Mouse (Mus musculus): ENCODE measurements around the gene Acvr1b. TPM values are rescaled to one million over a fixed set of nuclear protein-coding genes. Genes with fewer than 3 reads are reported as not detected.

The Acvr1b gene
- total RNA-seq, 2 experiments from 2014 or later = 18.5 to 19.9 TPM

GRCm38 (mm10) chr15:101175131-101175460 lies 1.2 kb downstream of the Acvr1b start:
- no peak for DNase-seq (ENCODE audit: low spot score in 2 of 2)

- no peak for DNase-seq (ENCODE audit: low spot score in 2 of 2)
Observed at GRCm38 (mm10) chr15:101175613-101176283, 1.9 kb downstream of the Acvr1b start.

GRCm38 (mm10) chr15:101176284-101176680 lies 2.4 kb downstream of the Acvr1b start:
- no peak for DNase-seq (ENCODE audit: low spot score in 2 of 2)

GRCm38 (mm10) chr15:101176795-101177691 lies 3.2 kb downstream of the Acvr1b start:
- DNase-seq (ENCODE audit: low spot score in 2 of 2) = no peak

GRCm38 (mm10) chr15:101180363-101181105 lies 6.7 kb downstream of the Acvr1b start:
- DNase-seq (ENCODE audit: low spot score in 2 of 2) = no peak

- no peak for DNase-seq (ENCODE audit: low spot score in 2 of 2)
Observed at GRCm38 (mm10) chr15:101181106-101181466, 7.2 kb downstream of the Acvr1b start.

GRCm38 (mm10) chr15:101181500-101181899 lies 7.6 kb downstream of the Acvr1b start:
- no peak for DNase-seq (ENCODE audit: low spot score in 2 of 2)

GRCm38 (mm10) chr15:101182676-101183075 lies 8.8 kb downstream of the Acvr1b start:
- DNase-seq (ENCODE audit: low spot score in 2 of 2) = no peak

GRCm38 (mm10) chr15:101184300-101184699 lies 10.4 kb downstream of the Acvr1b start:
- no peak for DNase-seq (ENCODE audit: low spot score in 2 of 2)

- no peak for DNase-seq (ENCODE audit: low spot score in 2 of 2)
Observed at GRCm38 (mm10) chr15:101185549-101185948, 11.7 kb downstream of the Acvr1b start.

GRCm38 (mm10) chr15:101187907-101188306 lies 14.0 kb downstream of the Acvr1b start:
- DNase-seq (ENCODE audit: low spot score in 2 of 2) = no peak

- no peak for DNase-seq (ENCODE audit: low spot score in 2 of 2)
Observed at GRCm38 (mm10) chr15:101189981-101190761, 16.3 kb downstream of the Acvr1b start.

GRCm38 (mm10) chr15:101190762-101191150 lies 16.9 kb downstream of the Acvr1b start:
- no peak for DNase-seq (ENCODE audit: low spot score in 2 of 2)

- peak in 1 of 2 experiments; percentile 28 for DNase-seq (ENCODE audit: low spot score in 2 of 2)
Observed at GRCm38 (mm10) chr15:101191459-101192259, 17.8 kb downstream of the Acvr1b start.

- DNase-seq (ENCODE audit: low spot score in 2 of 2) = no peak
Observed at GRCm38 (mm10) chr15:101192260-101192640, 18.4 kb downstream of the Acvr1b start.

- no peak for DNase-seq (ENCODE audit: low spot score in 2 of 2)
Observed at GRCm38 (mm10) chr15:101192651-101193050, 18.8 kb downstream of the Acvr1b start.

GRCm38 (mm10) chr15:101193971-101194370 lies 20.1 kb downstream of the Acvr1b start:
- DNase-seq (ENCODE audit: low spot score in 2 of 2) = no peak

GRCm38 (mm10) chr15:101194951-101195823 lies 21.3 kb downstream of the Acvr1b start:
- no peak for DNase-seq (ENCODE audit: low spot score in 2 of 2)

GRCm38 (mm10) chr15:101196079-101196795 lies 22.4 kb downstream of the Acvr1b start:
- no peak for DNase-seq (ENCODE audit: low spot score in 2 of 2)
